Mouse (Mus musculus): ENCODE measurements around the gene Kansl1l.
A peak's percentile ranks its signal among the peaks of the same experiment; 100 is the strongest.

The Kansl1l gene

GRCm38 (mm10) chr1:66817453-66817839 lies at the start of gene Kansl1l:
Gene Kansl1l (minus strand): TSS chr1:66817562.
- DNase-seq (ENCODE audit: low read depth, low spot score): peak; percentile 87

GRCm38 (mm10) chr1:66865633-66866032 lies 48.3 kb upstream of the Kansl1l start:
- DNase-seq (ENCODE audit: low read depth, low spot score): no peak

- DNase-seq (ENCODE audit: low read depth, low spot score): no peak
These were observed 46.6 kb upstream of the Kansl1l start for GRCm38 (mm10) chr1:66863741-66864495.

GRCm38 (mm10) chr1:66862712-66863511 lies 45.5 kb upstream of the Kansl1l start, which contains the start of gene Acadl:
Gene Acadl (minus strand): TSS chr1:66863277.
- peak; percentile 51 for DNase-seq (ENCODE audit: low read depth, low spot score)

- peak; percentile 29 for DNase-seq (ENCODE audit: low read depth, low spot score)
These were observed 44.7 kb upstream of the Kansl1l start for GRCm38 (mm10) chr1:66861764-66862672.

GRCm38 (mm10) chr1:66847506-66847905 lies 30.1 kb upstream of the Kansl1l start:
- no peak for DNase-seq (ENCODE audit: low read depth, low spot score)

GRCm38 (mm10) chr1:66845690-66846318 lies 28.4 kb upstream of the Kansl1l start:
- DNase-seq (ENCODE audit: low read depth, low spot score): no peak

- DNase-seq (ENCODE audit: low read depth, low spot score): no peak
These were observed 24.6 kb upstream of the Kansl1l start for GRCm38 (mm10) chr1:66841938-66842337.

- no peak for DNase-seq (ENCODE audit: low read depth, low spot score)
These were observed 24.1 kb upstream of the Kansl1l start for GRCm38 (mm10) chr1:66841510-66841909.

GRCm38 (mm10) chr1:66839755-66840438 lies 22.5 kb upstream of the Kansl1l start:
- DNase-seq (ENCODE audit: low read depth, low spot score): no peak

- DNase-seq (ENCODE audit: low read depth, low spot score): no peak
These were observed 21.8 kb upstream of the Kansl1l start for GRCm38 (mm10) chr1:66839135-66839534.

GRCm38 (mm10) chr1:66838184-66839042 lies 21.1 kb upstream of the Kansl1l start:
- peak; percentile 50 for DNase-seq (ENCODE audit: low read depth, low spot score)

GRCm38 (mm10) chr1:66837207-66837606 lies 19.8 kb upstream of the Kansl1l start:
- no peak for DNase-seq (ENCODE audit: low read depth, low spot score)

- no peak for DNase-seq (ENCODE audit: low read depth, low spot score)
These were observed 15.3 kb upstream of the Kansl1l start for GRCm38 (mm10) chr1:66832636-66833165.

- DNase-seq (ENCODE audit: low read depth, low spot score): no peak
These were observed 14.7 kb upstream of the Kansl1l start for GRCm38 (mm10) chr1:66831824-66832600.

- no peak for DNase-seq (ENCODE audit: low read depth, low spot score)
These were observed 12.2 kb upstream of the Kansl1l start for GRCm38 (mm10) chr1:66829400-66830080.

- DNase-seq (ENCODE audit: low read depth, low spot score): no peak
These were observed 4.6 kb upstream of the Kansl1l start for GRCm38 (mm10) chr1:66821966-66822365.

- no peak for DNase-seq (ENCODE audit: low read depth, low spot score)
These were observed 2.9 kb upstream of the Kansl1l start for GRCm38 (mm10) chr1:66820241-66820640.
